Mouse (Mus musculus) neural tube, embryonic 11.5 days (tissue): ENCODE results near the gene Tnfrsf11a. TPM values are rescaled to one million over a fixed set of nuclear protein-coding genes. Genes with fewer than 3 reads are reported as not detected.

ENCODE experiments used
- ATAC-seq: fragments of 200-750 bp; cut with Nextera tagmentation; 2 replicates; pipeline ENCODE4 v1.8.0; 2017; ENCODE audit warnings: moderate number of reproducible peaks, mild to moderate bottlenecking, moderate TSS enrichment, moderate library complexity; ENCODE audit not compliant: insufficient read depth, low FRiP score, low TSS enrichment
- DNase-seq: peaks from one replicate; pipeline ENCODE4 v3.0.0-alpha.2; 2015; ENCODE audit warnings: low spot score
- H3K27ac ChIP-seq: fragments of 300-500 bp; sonication (generic); 2 replicates; pipeline ENCODE4 v1.5.1; 2014; ENCODE audit warnings: low read depth, mild to moderate bottlenecking, low read length
- H3K27me3 ChIP-seq: fragments of 300-500 bp; sonication (generic); 2 replicates; pipeline ENCODE4 v1.6.1; 2014; ENCODE audit warnings: mild to moderate bottlenecking, low read length, mixed read lengths; ENCODE audit not compliant: control insufficient read depth, insufficient read depth
- H3K36me3 ChIP-seq: fragments of 300-500 bp; sonication (generic); 2 replicates; pipeline ENCODE4 v1.6.1; 2014; ENCODE audit warnings: mild to moderate bottlenecking, low read length, moderate library complexity, mixed read lengths; ENCODE audit not compliant: control insufficient read depth, insufficient read depth
- H3K4me1 ChIP-seq: fragments of 300-500 bp; sonication (generic); 2 replicates; pipeline ENCODE4 v1.6.1; 2014; ENCODE audit warnings: low read length, mixed read lengths; ENCODE audit not compliant: control insufficient read depth, insufficient read depth
- H3K4me2 ChIP-seq: fragments of 300-500 bp; sonication (generic); 2 replicates; pipeline ENCODE4 v1.6.1; 2014; ENCODE audit warnings: low read depth, mild to moderate bottlenecking, moderate library complexity
- H3K4me3 ChIP-seq: fragments of 300-500 bp; sonication (generic); 2 replicates; pipeline ENCODE4 v1.5.1; 2014; ENCODE audit warnings: low read depth, low read length
- H3K9ac ChIP-seq: fragments of 300-500 bp; sonication (generic); 2 replicates; pipeline ENCODE4 v1.6.1; 2014; ENCODE audit warnings: mild to moderate bottlenecking, low read length
- H3K9me3 ChIP-seq: fragments of 300-500 bp; sonication (generic); 2 replicates; pipeline ENCODE4 v1.6.1; 2016; ENCODE audit warnings: low read length; ENCODE audit not compliant: control insufficient read depth
- WGBS: fragments of 180-500 bp; shearing (Covaris S2); extraction: QIAGEN DNeasy Blood & Tissue Kit; methylation state at CpG from one replicate; pipeline ENCODE4 v1.1.7; 2014; 5-methylcytosine and 5-hydroxymethylcytosine counted together
- polyA plus RNA-seq: library from polyadenylated mRNA; unstranded; fragments of >200 nt; fragmentation: Nextera tagmentation; extraction: Ambion mirVana; gene quantifications from 2 replicates; pipeline ENCODE4 v1.2.1, GENCODE M21; 2014

The Tnfrsf11a gene
- polyA plus RNA-seq, 1 experiment from 2014 or later: 0.73 TPM

DNA sequence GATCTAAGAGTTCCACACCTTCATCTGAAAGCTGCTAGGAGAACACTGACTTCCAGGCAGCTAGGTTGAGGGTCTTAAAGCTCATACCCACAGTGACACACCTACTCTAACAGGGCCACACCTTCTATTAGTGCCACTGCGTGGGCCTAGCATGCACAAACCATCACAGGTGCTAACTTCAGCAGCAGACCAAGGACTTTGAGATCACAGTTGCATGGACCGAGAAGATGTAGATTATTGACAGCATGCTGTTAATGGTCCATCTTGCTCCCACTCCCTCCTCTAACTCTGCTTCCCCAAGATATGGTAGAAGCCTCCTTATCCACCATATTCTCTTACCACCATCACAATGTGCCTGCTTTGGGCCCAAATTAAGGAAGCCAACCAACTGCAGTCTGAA, 79.2 kb downstream of the Tnfrsf11a start:
- DNase-seq (no peak), ATAC-seq (no peak)
- Histone ChIP-seq H3K27ac (no peak overlapping the region), H3K36me3 (no peaks in the 10 kb centered on the region), H3K9me3 (no peaks in the 10 kb centered on the region), H3K4me2 (no peak overlapping the region), H3K27me3 (no peaks in the 10 kb centered on the region), H3K9ac (no peak overlapping the region), H3K4me1 (no peaks in the 10 kb centered on the region), H3K4me3 (no peak overlapping the region)
- 81% methylated on average over 2 of the region's 2 CpGs for whole genome bisulfite sequencing

DNA sequence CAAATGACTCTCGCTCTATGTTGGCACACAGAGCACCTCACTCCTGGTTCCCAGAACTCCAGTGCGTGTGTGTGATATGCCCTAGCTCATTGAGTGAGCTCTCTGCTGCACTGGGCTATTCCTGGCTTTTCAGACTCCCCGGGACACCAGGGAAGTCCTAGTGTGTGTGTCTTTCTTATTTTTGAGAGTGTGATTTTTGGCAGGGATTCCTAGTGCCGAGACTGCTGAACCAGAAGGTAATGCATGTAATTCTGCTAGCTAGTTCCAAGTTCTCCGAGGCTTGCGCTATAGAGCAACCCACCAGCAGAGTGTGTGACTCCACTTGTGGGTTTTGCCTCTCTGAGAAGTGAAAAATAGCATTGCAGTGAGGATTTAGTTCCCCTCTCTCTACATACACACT, 96.1 kb downstream of the Tnfrsf11a start:
- 89% methylated on average over 6 of the region's 6 CpGs for WGBS

DNA sequence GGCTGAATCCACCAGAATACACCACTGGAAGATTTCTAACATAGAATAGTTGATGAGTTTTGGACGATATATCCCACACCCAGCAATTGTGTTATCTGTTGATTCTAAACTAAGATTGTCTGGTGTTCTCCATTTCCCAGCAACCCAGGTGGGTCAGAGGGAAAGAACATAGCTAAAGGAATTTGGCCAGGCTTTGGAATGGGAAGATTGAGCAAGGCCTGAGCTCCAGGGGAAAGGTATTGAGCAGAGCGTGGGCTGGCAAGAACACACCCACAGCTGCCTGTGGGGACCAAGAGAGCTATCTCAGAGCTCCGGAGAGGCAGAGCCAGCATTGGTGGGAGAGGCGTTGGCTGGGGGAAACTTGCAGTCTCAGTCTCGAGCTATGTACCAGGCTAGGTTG, 97.3 kb downstream of the Tnfrsf11a start:
- 89% methylated on average over 5 of the region's 5 CpGs for WGBS
- H3K4me3 ChIP-seq: no peak overlapping the region
- H3K9ac ChIP-seq: no peak overlapping the region
- no peaks in the 10 kb centered on the region for H3K36me3 ChIP-seq
- H3K4me1 ChIP-seq: no peaks in the 10 kb centered on the region
- DNase-seq (no peak), ATAC-seq (no peak)
- H3K9me3 ChIP-seq: no peaks in the 10 kb centered on the region
- no peak overlapping the region for H3K4me2 ChIP-seq
- H3K27me3 ChIP-seq: no peaks in the 10 kb centered on the region
- no peak overlapping the region for H3K27ac ChIP-seq

More for the DNA sequence above, 96.1 kb downstream of the Tnfrsf11a start:
- Histone ChIP-seq H3K4me3 (no peak overlapping the region), H3K36me3 (no peaks in the 10 kb centered on the region), H3K4me2 (no peak overlapping the region), H3K27me3 (no peaks in the 10 kb centered on the region), H3K27ac (no peak overlapping the region), H3K4me1 (no peaks in the 10 kb centered on the region), H3K9me3 (no peaks in the 10 kb centered on the region), H3K9ac (no peak overlapping the region)
- no peak for ATAC-seq
- no peak for DNase-seq

DNA sequence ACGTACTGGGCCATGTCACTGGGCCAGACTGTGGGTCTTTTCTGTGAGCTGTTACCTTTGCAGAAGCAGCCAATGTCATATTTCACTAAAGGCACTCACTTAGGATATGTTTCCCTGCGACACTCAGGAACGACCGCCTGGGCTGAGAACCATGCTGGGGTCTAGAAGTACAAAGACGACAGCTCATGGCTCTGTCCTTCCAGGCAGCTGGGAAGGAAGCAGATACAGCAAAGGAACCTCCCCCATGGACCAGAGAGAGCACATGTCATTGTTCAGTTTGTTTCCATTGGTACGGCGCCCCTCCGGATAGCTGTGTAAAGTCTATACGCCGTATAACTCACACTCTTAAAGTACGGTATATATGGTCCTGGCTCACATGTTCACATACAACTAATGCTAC, 97.9 kb downstream of the Tnfrsf11a start:
- Histone ChIP-seq H3K9me3 (no peaks in the 10 kb centered on the region), H3K27me3 (no peaks in the 10 kb centered on the region), H3K4me1 (no peaks in the 10 kb centered on the region), H3K9ac (no peak overlapping the region), H3K4me3 (no peak overlapping the region), H3K36me3 (no peaks in the 10 kb centered on the region), H3K27ac (no peak overlapping the region), H3K4me2 (no peak overlapping the region)
- DNase-seq (no peak), ATAC-seq (no peak)
- WGBS: 88% methylated on average over 11 of the region's 11 CpGs

DNA sequence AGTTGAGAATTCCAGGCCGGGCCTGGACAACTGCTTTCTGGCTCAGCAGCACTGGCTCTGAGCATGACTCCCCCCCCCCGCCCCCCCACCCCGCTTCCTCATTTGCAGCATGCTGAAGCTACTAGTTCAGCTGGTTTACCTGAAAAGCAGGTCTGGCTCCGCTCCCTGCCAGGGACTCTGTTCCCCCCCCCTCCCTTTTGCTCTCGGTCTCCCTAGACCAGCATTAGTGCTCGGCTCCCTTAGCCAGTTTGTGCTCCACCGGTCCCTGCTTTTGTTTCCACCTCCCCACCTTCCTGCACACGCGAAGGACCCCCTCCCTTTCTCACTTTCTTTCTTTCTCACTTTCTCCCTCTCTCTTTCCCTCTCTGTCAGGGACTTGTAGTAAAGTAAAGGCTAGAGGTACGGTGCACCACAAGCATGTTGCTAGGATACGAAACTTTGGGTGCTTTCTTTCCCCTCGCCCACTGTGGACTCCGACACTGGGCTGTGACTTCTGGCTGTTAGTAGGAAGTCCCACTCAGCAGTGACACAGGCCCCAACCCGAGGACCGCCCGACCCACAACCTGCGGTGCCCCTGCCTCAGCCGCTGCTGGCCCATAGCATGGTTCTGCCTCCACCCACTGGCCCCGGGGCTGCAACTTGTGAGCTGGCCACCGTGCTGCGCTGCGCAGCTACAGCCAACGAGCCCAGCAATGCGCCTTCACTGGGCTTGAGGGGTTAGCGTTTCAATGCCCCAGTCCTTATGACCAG, 100.2 kb downstream of the Tnfrsf11a start:
- Histone ChIP-seq H3K9ac (no peak overlapping the region), H3K4me3 (peak overlapping the region; percentile 15)
- WGBS: 15% methylated on average over 25 of the region's 25 CpGs

DNA sequence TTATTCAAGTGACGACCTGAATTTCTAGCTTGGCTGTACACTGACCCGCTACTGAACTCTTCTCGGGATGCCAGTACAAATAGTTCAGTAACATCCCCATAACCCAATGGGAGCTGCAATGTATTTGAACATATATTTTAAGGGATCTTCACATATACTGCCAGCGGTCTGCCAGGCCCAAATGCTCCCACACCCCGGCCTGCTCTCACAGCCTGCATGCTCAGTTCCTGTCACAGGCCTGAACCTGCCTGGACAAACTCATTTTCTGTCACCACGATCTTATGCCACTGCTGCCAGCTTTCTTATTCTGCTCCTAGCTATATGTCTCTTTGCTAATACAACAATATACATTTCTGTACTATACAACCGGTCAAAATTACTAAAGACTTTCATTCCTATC, 100.9 kb downstream of the Tnfrsf11a start:
- Histone ChIP-seq H3K9ac (no peak overlapping the region), H3K4me1 (no peaks in the 10 kb centered on the region), H3K9me3 (no peaks in the 10 kb centered on the region), H3K4me3 (no peak overlapping the region), H3K4me2 (no peak overlapping the region), H3K27me3 (no peaks in the 10 kb centered on the region), H3K27ac (no peak overlapping the region), H3K36me3 (no peaks in the 10 kb centered on the region)
- no peak for DNase-seq
- WGBS: 85% methylated on average over 7 of the region's 7 CpGs
- 0 out of 2 replicates have a peak, but pooled peaks have one; percentile 2 for ATAC-seq

More for the DNA sequence above, 100.2 kb downstream of the Tnfrsf11a start:
- no peaks in the 10 kb centered on the region for H3K36me3 ChIP-seq
- H3K4me2 ChIP-seq: peak overlapping the region; percentile 50
- DNase-seq (peak; percentile 61), ATAC-seq (peak; percentile 74)
- no peak overlapping the region for H3K27ac ChIP-seq
- H3K4me1 ChIP-seq: no peaks in the 10 kb centered on the region
- no peaks in the 10 kb centered on the region for H3K27me3 ChIP-seq
- H3K9me3 ChIP-seq: no peaks in the 10 kb centered on the region

DNA sequence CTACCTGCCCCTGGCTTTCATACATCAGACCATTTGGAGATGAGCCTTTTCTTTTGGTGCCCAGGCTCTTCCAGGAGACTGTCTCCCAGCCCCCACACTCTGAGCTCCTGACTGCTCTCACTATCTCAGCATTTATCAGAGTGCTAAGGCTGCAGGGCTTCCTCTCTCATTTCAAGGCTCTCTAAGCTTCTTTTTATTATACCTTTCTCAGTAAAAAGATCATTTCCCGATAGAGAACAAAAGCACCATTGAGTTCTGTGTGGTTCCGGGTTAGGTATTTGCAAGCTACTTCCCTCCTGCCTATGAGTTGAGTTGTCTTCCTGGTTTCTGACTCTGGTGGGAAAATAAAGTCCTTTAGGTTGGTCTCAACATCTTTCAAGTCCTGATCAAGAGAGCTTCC, 103.0 kb downstream of the Tnfrsf11a start:
- ATAC-seq (no peak), DNase-seq (no peak)
- no peak overlapping the region for H3K9ac ChIP-seq
- H3K27me3 ChIP-seq: no peaks in the 10 kb centered on the region
- no peak overlapping the region for H3K4me2 ChIP-seq
- no peaks in the 10 kb centered on the region for H3K9me3 ChIP-seq
- no peak overlapping the region for H3K27ac ChIP-seq
- no peaks in the 10 kb centered on the region for H3K4me1 ChIP-seq
- WGBS: 80% methylated on average over 2 of the region's 2 CpGs
- H3K36me3 ChIP-seq: no peaks in the 10 kb centered on the region
- H3K4me3 ChIP-seq: no peak overlapping the region

DNA sequence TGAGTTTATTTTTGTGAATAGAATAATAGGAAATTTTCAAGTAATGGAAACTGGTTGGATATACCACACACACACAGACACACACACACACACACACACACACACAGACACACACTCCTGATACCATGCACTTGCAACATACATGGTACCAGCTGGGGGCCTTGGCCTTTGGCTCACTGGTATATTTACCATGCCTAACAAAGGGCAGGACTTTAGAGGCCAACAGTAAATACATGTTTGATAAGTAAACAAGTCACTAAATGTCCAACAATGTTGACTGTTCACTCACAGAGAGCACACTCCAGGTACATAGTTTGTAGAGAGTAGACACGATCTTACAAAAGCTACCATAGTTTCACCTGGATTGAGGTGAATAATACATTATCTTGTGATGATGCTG, 104.6 kb downstream of the Tnfrsf11a start:
- DNase-seq: no peak
- no peak overlapping the region for H3K9ac ChIP-seq
- no peak overlapping the region for H3K4me3 ChIP-seq

DNA sequence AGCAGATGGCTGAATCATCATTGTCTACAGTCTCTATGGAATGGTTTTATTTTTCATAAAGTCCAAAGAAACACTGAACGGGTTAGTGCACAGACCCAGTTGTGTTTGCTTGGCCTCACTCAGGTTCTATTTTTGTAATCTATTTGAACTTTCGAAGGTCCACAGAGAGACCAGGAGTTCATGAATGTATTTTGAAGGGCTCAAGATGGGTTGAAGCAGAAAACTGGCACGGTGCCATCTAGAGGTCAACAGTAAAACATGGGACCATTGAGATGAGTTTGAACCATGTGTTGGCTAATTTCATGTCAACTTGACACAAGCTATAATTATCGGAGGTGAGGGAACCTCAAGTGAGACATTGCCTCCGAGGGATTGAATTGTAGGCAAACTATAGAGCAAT, 105.1 kb downstream of the Tnfrsf11a start:
- no peaks in the 10 kb centered on the region for H3K4me1 ChIP-seq
- H3K4me2 ChIP-seq: no peak overlapping the region
- H3K9ac ChIP-seq: no peak overlapping the region
- no peak overlapping the region for H3K27ac ChIP-seq
- no peak for ATAC-seq
- no peak for DNase-seq
- H3K9me3 ChIP-seq: no peaks in the 10 kb centered on the region
- H3K36me3 ChIP-seq: no peaks in the 10 kb centered on the region
- H3K27me3 ChIP-seq: no peaks in the 10 kb centered on the region
- 88% methylated on average over 5 of the region's 5 CpGs for WGBS
- no peak overlapping the region for H3K4me3 ChIP-seq

More for the DNA sequence above, 104.6 kb downstream of the Tnfrsf11a start:
- no peak for ATAC-seq
- WGBS: 85% methylated on average over 1 of the region's 1 CpGs
- Histone ChIP-seq H3K27ac (no peak overlapping the region), H3K9me3 (no peaks in the 10 kb centered on the region), H3K27me3 (no peaks in the 10 kb centered on the region), H3K36me3 (no peaks in the 10 kb centered on the region), H3K4me2 (no peak overlapping the region), H3K4me1 (no peaks in the 10 kb centered on the region)
